Mouse (Mus musculus): Measurements from ENCODE around the gene Mamdc4.

- TF ChIP-seq CTCF (IDR thresholded peaks at IDR 0.05; ENCODE audit: low read depth, low read length) (no peak), POLR2A (IDR thresholded peaks at IDR 0.05; ENCODE audit: extremely low read depth, insufficient read depth, low read length) (no peak)
Measured at GRCm38 (mm10) chr2:25584152-25584551, 9.5 kb upstream of the Mamdc4 start.

All from liver, adult 2 months (tissue).